Mouse (Mus musculus) layer of hippocampus, adult 9-11 months (tissue): ENCODE results near the gene Tmem97.

ENCODE experiments used
- DNase-seq: peaks from one replicate; pipeline ENCODE4 v3.0.0; 2022

Tmem97 gene

GRCm38 (mm10) chr11:78509148-78509547, 41.4 kb downstream of the Tmem97 start:
- no peak for DNase-seq

GRCm38 (mm10) chr11:78505430-78505829, 45.1 kb downstream of the Tmem97 start:
- DNase-seq = no peak

GRCm38 (mm10) chr11:78502909-78503650, 47.5 kb downstream of the Tmem97 start, which contains the start of gene Sebox:
Gene Sebox, plus strand, starts transcription at chr11:78503447.
- peak; percentile 77 for DNase-seq

- no peak for DNase-seq
Measured at GRCm38 (mm10) chr11:78501529-78501928, 49.0 kb downstream of the Tmem97 start.

- DNase-seq = no peak
Measured at GRCm38 (mm10) chr11:78500623-78501202, 49.9 kb downstream of the Tmem97 start.

- no peak for DNase-seq
Measured at GRCm38 (mm10) chr11:78499543-78499942, 51.0 kb downstream of the Tmem97 start.

- no peak for DNase-seq
Measured at GRCm38 (mm10) chr11:78499004-78499403, 51.6 kb downstream of the Tmem97 start, which contains the start of gene Vtn. Gene Vtn, plus strand, starts transcription at chr11:78499091.

- peak; percentile 95 for DNase-seq
Measured at GRCm38 (mm10) chr11:78497544-78498522, 52.7 kb downstream of the Tmem97 start, which contains the start of gene Sarm1. Gene Sarm1, minus strand, starts transcription at chr11:78497754.

GRCm38 (mm10) chr11:78497071-78497541, 53.5 kb downstream of the Tmem97 start:
- DNase-seq = no peak

GRCm38 (mm10) chr11:78495904-78496303, 54.7 kb downstream of the Tmem97 start:
- DNase-seq = no peak
